ENCODE assay signal across 10 mouse cellular contexts in genomic region chr16:44629296-44630275, GRCm38 (mm10).
A peak's percentile ranks its signal among the peaks of the same experiment; 100 is the strongest.
DNase-seq lines count a peak whose midpoint lies in the region; ATAC-seq and TF ChIP-seq lines count a peak whose summit lies in the region.
"Had no signal": no experiment of that assay in that cellular context is flagged by ENCODE, and none has a peak within 500 bp of the region (broad histone marks: within the 10 kb centered on the region; RNA-seq: fewer than 3 reads in every experiment).

No protein-coding gene starts in this region.

- H3K4me1 ChIP-seq in heart, embryonic 10.5 days, result peaks cover 24% of the 10 kb centered on the region
- no peaks in the 10 kb centered on the region for H3K4me1 ChIP-seq in ES-E14 (ENCODE audit: control insufficient read depth in 2 of 2, insufficient read depth in 2 of 2, low read length in 2 of 2, poor library complexity in 1 of 2)
- H3K4me1 ChIP-seq in forebrain, embryonic 14.5 days (ENCODE audit: control insufficient read depth, insufficient read depth, low read length), result peaks cover 24% of the 10 kb centered on the region

- no peak overlapping the region for H3K27ac ChIP-seq in heart, embryonic 10.5 days
- no peak overlapping the region for H3K27ac ChIP-seq in ES-E14 (ENCODE audit: insufficient read depth, low read depth, low read length, poor library complexity, severe bottlenecking)
- no peak overlapping the region for H3K27ac ChIP-seq in forebrain, embryonic 14.5 days (ENCODE audit: low read depth, low read length)

- no peaks in the 10 kb centered on the region for H3K36me3 ChIP-seq in heart, embryonic 10.5 days
- no peaks in the 10 kb centered on the region for H3K36me3 ChIP-seq in ES-E14 (ENCODE audit: control insufficient read depth, insufficient read depth, low read length, poor library complexity, severe bottlenecking)
- no peaks in the 10 kb centered on the region for H3K36me3 ChIP-seq in forebrain, embryonic 14.5 days (ENCODE audit: control insufficient read depth, insufficient read depth, low read length)

- in situ Hi-C loops in ES-E14 (cut with MboI; ENCODE audit: low sequenced_read_pairs in 2 of 2, unreplicated experiment in 2 of 2), result no loop called here

- H3K27me3 ChIP-seq in heart, embryonic 10.5 days (ENCODE audit: insufficient read depth, poor library complexity, severe bottlenecking), result no peaks in the 10 kb centered on the region
- H3K27me3 ChIP-seq in forebrain, embryonic 14.5 days (replicated peaks; ENCODE audit: control insufficient read depth, insufficient read depth, low read length), result no peaks in the 10 kb centered on the region

- no peaks in the 10 kb centered on the region for H3K9me3 ChIP-seq in heart, embryonic 10.5 days
- H3K9me3 ChIP-seq in ES-E14 (ENCODE audit: control insufficient read depth, insufficient read depth, low read depth, low read length), result no peaks in the 10 kb centered on the region
- no peaks in the 10 kb centered on the region for H3K9me3 ChIP-seq in forebrain, embryonic 14.5 days (replicated peaks; ENCODE audit: control insufficient read depth, low read length)

- no peak overlapping the region for H3K9ac ChIP-seq in ES-E14 (ENCODE audit: insufficient read depth, low read depth, low read length, poor library complexity, severe bottlenecking)
- no peak overlapping the region for H3K9ac ChIP-seq in forebrain, embryonic 14.5 days (ENCODE audit: low read length)

- WGBS in heart, embryonic 10.5 days, result 66% methylated on average over 8 of the region's 8 CpGs
- WGBS in forebrain, embryonic 14.5 days, result 80% methylated on average over 8 of the region's 8 CpGs

- no peak overlapping the region for H3K4me2 ChIP-seq in forebrain, embryonic 14.5 days (ENCODE audit: low read length)

- ATAC-seq in forebrain, embryonic 14.5 days, result no peak
- ATAC-seq: CD4-positive, CD25-positive, alpha-beta regulatory T cell, adult 4 months had no signal

- DNase-seq in heart, adult 11 months, result peak; percentile 93
- no peak for DNase-seq in heart, embryonic 10.5 days (ENCODE audit: low spot score)
- peak; percentile 21 for DNase-seq in ES-E14 (ENCODE audit: low read depth, low spot score)
- peak; percentile 12 to 20 for DNase-seq in gastrocnemius, adult 8-10 months (ENCODE audit: low spot score in 2 of 2)
- peak; percentile 38 to 54 for DNase-seq in kidney, postnatal 4 days
- no peak for DNase-seq in right cerebral cortex, postnatal 25 days
- DNase-seq in forebrain, embryonic 14.5 days (ENCODE audit: low spot score), result no peak
- no peak for DNase-seq in adrenal gland, postnatal 10 days
- DNase-seq: adrenal gland, postnatal 14 days had no signal

- no peak overlapping the region for H3K4me3 ChIP-seq in heart, embryonic 10.5 days
- no peak overlapping the region for H3K4me3 ChIP-seq in ES-E14 (ENCODE audit: insufficient read depth in 1 of 2, low read depth in 1 of 2, low read length in 2 of 2, poor library complexity in 1 of 2, severe bottlenecking in 1 of 2)
- no peak overlapping the region for H3K4me3 ChIP-seq in forebrain, embryonic 14.5 days (ENCODE audit: low read depth, low read length)

TF ChIP-seq in ES-E14, 5 proteins besides CTCF, POLR2A, EP300 and RAD21:
- TF ChIP-seq ZC3H11A (IDR thresholded peaks at IDR 0.05; ENCODE audit: borderline replicate concordance, low read depth, low read length) (no peak), ZNF384 (IDR thresholded peaks at IDR 0.05; ENCODE audit: low read depth, low read length) (peak; percentile 52; the same call in 1 of the 2 replicates)
TF ChIP-seq in ES-E14: peak in this region for 1.

Comparison
In these comparisons a context has a peak if more than half of its experiments do, and no peak if none do; other contexts are left out.
1. DNase-seq: peak in heart, adult 11 months (single experiment), ES-E14 (single experiment), gastrocnemius, adult 8-10 months (2 of 2) and kidney, postnatal 4 days (2 of 2); none in heart, embryonic 10.5 days (single experiment), right cerebral cortex, postnatal 25 days (single experiment), forebrain, embryonic 14.5 days (single experiment) and adrenal gland, postnatal 10 days (single experiment).